Mouse (Mus musculus) heart, adult 2 months (tissue): ENCODE data around the gene Gm20388.

Source experiments
- CTCF ChIP-seq: fragments of 200-600 bp; IDR thresholded peaks from 2 replicates; pipeline ENCODE4 v1.8.1; 2022; ENCODE audit warnings: antibody characterized with exemption, mild to moderate bottlenecking, moderate library complexity
- POLR2A ChIP-seq: fragments of 200-500 bp; IDR thresholded peaks from 2 replicates; pipeline ENCODE4 v1.6.1; 2011; ENCODE audit warnings: mild to moderate bottlenecking, low read depth, low read length, control low read depth; ENCODE audit not compliant: insufficient read depth

- TF ChIP-seq POLR2A (no peak), CTCF (no peak)
Measured at GRCm38 (mm10) chr8:123242107-123242923, 3331.7 kb downstream of the Gm20388 start.
